Mouse (Mus musculus): ENCODE measurements around the gene Smim23. TPM values are rescaled to one million over a fixed set of nuclear protein-coding genes. Genes with fewer than 3 reads are reported as not detected.

The Smim23 gene
- polyA plus RNA-seq, 1 experiment from 2014 or later, result not detected

- H3K9ac ChIP-seq (ENCODE audit: low read depth, low read length), result no peak overlapping the region
- no peaks in the 10 kb centered on the region for H3K27me3 ChIP-seq (ENCODE audit: control insufficient read depth, insufficient read depth, low read length)
- WGBS, result 6% methylated on average over 13 of the region's 13 CpGs
- no peaks in the 10 kb centered on the region for H3K36me3 ChIP-seq (ENCODE audit: control insufficient read depth, insufficient read depth, low read length)
- peaks cover 8% of the 10 kb centered on the region for H3K4me1 ChIP-seq (ENCODE audit: control insufficient read depth, insufficient read depth, low read length)
- peak; percentile 92 for ATAC-seq (ENCODE audit: low FRiP score, low TSS enrichment)
- peaks cover 2% of the 10 kb centered on the region; the same call in 1 of the 2 replicates for H3K9me3 ChIP-seq (ENCODE audit: control insufficient read depth, low read length)
- H3K4me3 ChIP-seq (ENCODE audit: low read length), result no peak overlapping the region
- no peak overlapping the region for H3K27ac ChIP-seq (ENCODE audit: low read depth, low read length)
- H3K4me2 ChIP-seq (replicated peaks; ENCODE audit: low read depth, low read length), result no peak overlapping the region
These were observed 10.0 kb upstream of the Smim23 start for GRCm38 (mm10) chr11:32834367-32834918.

GRCm38 (mm10) chr11:32817566-32817965, 6.8 kb downstream of the Smim23 start:
- H3K36me3 ChIP-seq (ENCODE audit: control insufficient read depth, insufficient read depth, low read length), result no peaks in the 10 kb centered on the region
- H3K27ac ChIP-seq (ENCODE audit: low read depth, low read length), result no peak overlapping the region
- H3K9ac ChIP-seq (ENCODE audit: low read depth, low read length), result no peak overlapping the region
- WGBS, result 90% methylated on average over 12 of the region's 12 CpGs
- no peaks in the 10 kb centered on the region for H3K9me3 ChIP-seq (ENCODE audit: control insufficient read depth, low read length)
- no peak for ATAC-seq (ENCODE audit: low FRiP score, low TSS enrichment)
- peaks cover 7% of the 10 kb centered on the region; the same call in 1 of the 2 replicates for H3K27me3 ChIP-seq (ENCODE audit: control insufficient read depth, insufficient read depth, low read length)
- no peak overlapping the region for H3K4me3 ChIP-seq (ENCODE audit: low read length)
- no peak overlapping the region for H3K4me2 ChIP-seq (replicated peaks; ENCODE audit: low read depth, low read length)
- no peaks in the 10 kb centered on the region for H3K4me1 ChIP-seq (ENCODE audit: control insufficient read depth, insufficient read depth, low read length)

GRCm38 (mm10) chr11:32814286-32814685, 10.1 kb downstream of the Smim23 start:
- Histone ChIP-seq H3K4me3 (ENCODE audit: low read length) (no peak overlapping the region), H3K4me1 (ENCODE audit: control insufficient read depth, insufficient read depth, low read length) (no peaks in the 10 kb centered on the region), H3K4me2 (replicated peaks; ENCODE audit: low read depth, low read length) (no peak overlapping the region), H3K27ac (ENCODE audit: low read depth, low read length) (no peak overlapping the region), H3K27me3 (ENCODE audit: control insufficient read depth, insufficient read depth, low read length) (no peaks in the 10 kb centered on the region), H3K9me3 (ENCODE audit: control insufficient read depth, low read length) (no peaks in the 10 kb centered on the region), H3K9ac (ENCODE audit: low read depth, low read length) (no peak overlapping the region), H3K36me3 (ENCODE audit: control insufficient read depth, insufficient read depth, low read length) (no peaks in the 10 kb centered on the region)
- whole genome bisulfite sequencing, result 79% methylated on average over 8 of the region's 8 CpGs
- ATAC-seq (ENCODE audit: low FRiP score, low TSS enrichment), result no peak

- 70% methylated on average over 1 of the region's 1 CpGs for WGBS
- H3K4me2 ChIP-seq (replicated peaks; ENCODE audit: low read depth, low read length), result no peak overlapping the region
- no peak overlapping the region for H3K27ac ChIP-seq (ENCODE audit: low read depth, low read length)
- no peak for ATAC-seq (ENCODE audit: low FRiP score, low TSS enrichment)
- no peaks in the 10 kb centered on the region for H3K9me3 ChIP-seq (ENCODE audit: control insufficient read depth, low read length)
- no peaks in the 10 kb centered on the region for H3K27me3 ChIP-seq (ENCODE audit: control insufficient read depth, insufficient read depth, low read length)
- H3K4me1 ChIP-seq (ENCODE audit: control insufficient read depth, insufficient read depth, low read length), result no peaks in the 10 kb centered on the region
- H3K4me3 ChIP-seq (ENCODE audit: low read length), result no peak overlapping the region
- no peaks in the 10 kb centered on the region for H3K36me3 ChIP-seq (ENCODE audit: control insufficient read depth, insufficient read depth, low read length)
- H3K9ac ChIP-seq (ENCODE audit: low read depth, low read length), result no peak overlapping the region
These were observed 15.3 kb downstream of the Smim23 start for GRCm38 (mm10) chr11:32809091-32809490.

- Histone ChIP-seq H3K4me1 (ENCODE audit: control insufficient read depth, insufficient read depth, low read length) (peaks cover 4% of the 10 kb centered on the region; the same call in 1 of the 2 replicates), H3K4me3 (ENCODE audit: low read length) (no peak overlapping the region), H3K4me2 (replicated peaks; ENCODE audit: low read depth, low read length) (no peak overlapping the region), H3K27me3 (ENCODE audit: control insufficient read depth, insufficient read depth, low read length) (no peaks in the 10 kb centered on the region), H3K27ac (ENCODE audit: low read depth, low read length) (no peak overlapping the region), H3K36me3 (ENCODE audit: control insufficient read depth, insufficient read depth, low read length) (no peaks in the 10 kb centered on the region), H3K9me3 (ENCODE audit: control insufficient read depth, low read length) (no peaks in the 10 kb centered on the region), H3K9ac (ENCODE audit: low read depth, low read length) (no peak overlapping the region)
- 14% methylated on average over 2 of the region's 2 CpGs for WGBS
- ATAC-seq (ENCODE audit: low FRiP score, low TSS enrichment), result peak; percentile 68; the same call in 1 of the 2 replicates
These were observed 18.4 kb downstream of the Smim23 start for GRCm38 (mm10) chr11:32805958-32806357.

GRCm38 (mm10) chr11:32803658-32804057, 20.7 kb downstream of the Smim23 start:
- 62% methylated on average over 4 of the region's 4 CpGs for WGBS
- H3K27ac ChIP-seq (ENCODE audit: low read depth, low read length), result no peak overlapping the region
- H3K9ac ChIP-seq (ENCODE audit: low read depth, low read length), result no peak overlapping the region
- no peaks in the 10 kb centered on the region for H3K36me3 ChIP-seq (ENCODE audit: control insufficient read depth, insufficient read depth, low read length)
- no peak for ATAC-seq (ENCODE audit: low FRiP score, low TSS enrichment)
- no peak overlapping the region for H3K4me2 ChIP-seq (replicated peaks; ENCODE audit: low read depth, low read length)
- H3K4me1 ChIP-seq (ENCODE audit: control insufficient read depth, insufficient read depth, low read length), result peaks cover 7% of the 10 kb centered on the region
- no peaks in the 10 kb centered on the region for H3K9me3 ChIP-seq (ENCODE audit: control insufficient read depth, low read length)
- no peak overlapping the region for H3K4me3 ChIP-seq (ENCODE audit: low read length)
- H3K27me3 ChIP-seq (ENCODE audit: control insufficient read depth, insufficient read depth, low read length), result no peaks in the 10 kb centered on the region

- H3K4me3 ChIP-seq (ENCODE audit: low read length), result no peak overlapping the region
These were observed 22.7 kb downstream of the Smim23 start for GRCm38 (mm10) chr11:32801715-32802114.

GRCm38 (mm10) chr11:32800929-32801375, 23.5 kb downstream of the Smim23 start:
- Histone ChIP-seq H3K4me1 (ENCODE audit: control insufficient read depth, insufficient read depth, low read length) (peaks cover 7% of the 10 kb centered on the region), H3K27me3 (ENCODE audit: control insufficient read depth, insufficient read depth, low read length) (no peaks in the 10 kb centered on the region), H3K4me3 (ENCODE audit: low read length) (no peak overlapping the region), H3K9me3 (ENCODE audit: control insufficient read depth, low read length) (no peaks in the 10 kb centered on the region), H3K4me2 (replicated peaks; ENCODE audit: low read depth, low read length) (no peak overlapping the region), H3K9ac (ENCODE audit: low read depth, low read length) (no peak overlapping the region), H3K36me3 (ENCODE audit: control insufficient read depth, insufficient read depth, low read length) (no peaks in the 10 kb centered on the region), H3K27ac (ENCODE audit: low read depth, low read length) (no peak overlapping the region)
- no peak for ATAC-seq (ENCODE audit: low FRiP score, low TSS enrichment)
- WGBS, result 29% methylated on average over 7 of the region's 7 CpGs

More at GRCm38 (mm10) chr11:32801715-32802114, 22.7 kb downstream of the Smim23 start:
- no peaks in the 10 kb centered on the region for H3K36me3 ChIP-seq (ENCODE audit: control insufficient read depth, insufficient read depth, low read length)
- H3K4me2 ChIP-seq (replicated peaks; ENCODE audit: low read depth, low read length), result no peak overlapping the region
- H3K27ac ChIP-seq (ENCODE audit: low read depth, low read length), result no peak overlapping the region
- peaks cover 7% of the 10 kb centered on the region for H3K4me1 ChIP-seq (ENCODE audit: control insufficient read depth, insufficient read depth, low read length)
- H3K27me3 ChIP-seq (ENCODE audit: control insufficient read depth, insufficient read depth, low read length), result no peaks in the 10 kb centered on the region
- no peak overlapping the region for H3K9ac ChIP-seq (ENCODE audit: low read depth, low read length)
- 41% methylated on average over 6 of the region's 6 CpGs for WGBS
- no peaks in the 10 kb centered on the region for H3K9me3 ChIP-seq (ENCODE audit: control insufficient read depth, low read length)
- ATAC-seq (ENCODE audit: low FRiP score, low TSS enrichment), result no peak

- 29% methylated on average over 4 of the region's 4 CpGs for WGBS
- Histone ChIP-seq H3K9ac (ENCODE audit: low read depth, low read length) (no peak overlapping the region), H3K27ac (ENCODE audit: low read depth, low read length) (no peak overlapping the region), H3K36me3 (ENCODE audit: control insufficient read depth, insufficient read depth, low read length) (no peaks in the 10 kb centered on the region), H3K4me1 (ENCODE audit: control insufficient read depth, insufficient read depth, low read length) (peaks cover 7% of the 10 kb centered on the region), H3K4me2 (replicated peaks; ENCODE audit: low read depth, low read length) (no peak overlapping the region), H3K9me3 (ENCODE audit: control insufficient read depth, low read length) (no peaks in the 10 kb centered on the region), H3K4me3 (ENCODE audit: low read length) (no peak overlapping the region), H3K27me3 (ENCODE audit: control insufficient read depth, insufficient read depth, low read length) (no peaks in the 10 kb centered on the region)
- ATAC-seq (ENCODE audit: low FRiP score, low TSS enrichment), result peak; percentile 56; the same call in 1 of the 2 replicates
These were observed 26.0 kb downstream of the Smim23 start for GRCm38 (mm10) chr11:32798445-32798844.

All from kidney, embryonic 14.5 days (tissue).